Mouse (Mus musculus) stomach, postnatal 0 days (tissue): ENCODE results near the gene Rpl18a.

ENCODE experiments used
- CTCF ChIP-seq: IDR thresholded peaks from 2 replicates; pipeline ENCODE4 v1.5.1; 2016; ENCODE audit warnings: antibody characterized with exemption, low read depth, mild to moderate bottlenecking, moderate library complexity
- EP300 ChIP-seq: optimal IDR thresholded peaks from 2 replicates; pipeline ENCODE3; 2016; ENCODE audit warnings: antibody characterized with exemption

- no peak for TF ChIP-seq CTCF
- TF ChIP-seq EP300, result no peak
These were observed 46.0 kb upstream of the Rpl18a start for GRCm38 (mm10) chr8:70943187-70943586.
